Mouse (Mus musculus) ES-Bruce4 (cell line): Measurements from ENCODE around the gene Arl4c.

Source experiments
- CTCF ChIP-seq: IDR thresholded peaks from one replicate; pipeline ENCODE4 v1.8.1; 2011; ENCODE audit warnings: low read depth, low read length
- EP300 ChIP-seq: IDR thresholded peaks from 2 replicates; pipeline ENCODE4 v1.6.1; 2011; ENCODE audit warnings: low read depth, low read length; ENCODE audit not compliant: insufficient read depth
- POLR2A ChIP-seq: IDR thresholded peaks from one replicate; pipeline ENCODE4 v1.8.1; 2011; ENCODE audit warnings: low read length; ENCODE audit not compliant: insufficient read depth

DNA sequence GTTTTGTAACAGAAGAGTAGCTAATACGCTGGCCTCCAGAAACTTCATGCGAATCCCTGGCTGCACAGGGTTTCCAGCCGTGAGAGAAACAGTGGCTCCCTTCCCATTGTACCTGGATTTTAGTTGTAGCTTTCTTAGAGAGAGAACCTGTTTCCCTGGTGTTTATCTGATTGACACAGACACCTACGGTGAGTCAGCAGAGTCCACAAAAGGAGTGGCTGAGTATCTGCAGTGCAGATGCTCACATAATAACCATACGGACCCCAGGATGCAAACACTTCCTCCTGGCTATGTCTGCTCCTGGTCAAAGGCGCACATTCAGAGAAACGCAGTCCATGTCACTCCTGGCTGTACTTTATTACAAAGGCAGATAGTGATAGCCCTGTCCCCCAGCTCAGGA is 48.6 kb upstream of the Arl4c start:
- TF ChIP-seq POLR2A (no peak), CTCF (no peak), EP300 (no peak)
